Mouse (Mus musculus): ENCODE data around the gene Tspan18. TPM values are rescaled to one million over a fixed set of nuclear protein-coding genes. Genes with fewer than 3 reads are reported as not detected.

Gene Tspan18
- polyA plus RNA-seq, 1 experiment from 2014 or later = 36.1 TPM

DNA sequence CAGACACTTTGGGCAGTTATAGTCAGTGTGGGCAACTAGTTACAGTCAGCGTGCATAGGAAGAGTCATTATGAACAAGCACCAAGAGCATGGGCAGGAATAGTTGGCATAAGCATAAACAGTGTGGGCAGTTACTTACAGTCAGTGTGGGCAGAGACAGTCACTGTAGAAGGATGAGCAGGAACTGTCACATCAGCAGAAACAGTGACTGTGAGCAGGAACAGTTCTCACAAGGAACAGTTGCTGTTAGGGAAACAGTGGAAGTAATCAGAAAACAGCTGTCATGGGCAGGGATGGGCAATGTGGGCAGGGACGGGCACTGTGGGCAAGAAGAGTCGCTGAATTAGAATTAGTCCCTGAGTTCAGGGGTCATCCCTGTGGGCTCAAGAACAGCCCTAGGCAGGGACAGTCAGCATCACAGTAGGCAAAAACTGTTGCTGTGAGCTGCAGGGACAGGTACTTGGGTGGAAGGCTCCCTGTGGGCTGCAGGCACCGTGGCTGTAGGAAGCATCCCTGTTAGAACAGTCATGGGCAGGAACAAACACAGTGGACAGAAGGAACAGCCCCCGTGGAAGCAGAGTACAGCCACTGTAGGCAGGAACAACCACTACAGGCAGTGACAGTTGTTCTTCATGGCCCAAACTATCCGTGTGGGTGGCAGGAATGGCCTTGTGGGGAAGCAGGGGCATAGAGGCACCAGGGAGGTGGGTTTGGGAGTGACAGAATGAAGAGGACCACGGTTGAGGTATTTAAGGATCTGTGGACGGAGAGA is 18.8 kb upstream of the Tspan18 start:
- no peaks in the 10 kb centered on the region; the same call in 1 of the 2 replicates for H3K4me1 ChIP-seq (replicated peaks; ENCODE audit: control insufficient read depth, insufficient read depth, low read length)
- H3K4me3 ChIP-seq (ENCODE audit: low read depth, low read length) = no peak overlapping the region
- ATAC-seq (replicated peaks; ENCODE audit: low FRiP score, low TSS enrichment, low read depth) = no peak
- 79% methylated on average over 8 of the region's 8 CpGs for WGBS
- no peak for DNase-seq (ENCODE audit: low spot score)
- H3K9ac ChIP-seq (ENCODE audit: low read length) = no peak overlapping the region
- no peak overlapping the region for H3K4me2 ChIP-seq (ENCODE audit: low read length)
- no peaks in the 10 kb centered on the region for H3K27me3 ChIP-seq (replicated peaks; ENCODE audit: control insufficient read depth, insufficient read depth, low read length)
- no peaks in the 10 kb centered on the region for H3K9me3 ChIP-seq (ENCODE audit: control insufficient read depth, low read length)
- 0 out of 2 replicates have a peak overlapping the region, but pooled peaks have one; percentile 1 for H3K27ac ChIP-seq (ENCODE audit: low read depth)
- H3K36me3 ChIP-seq (ENCODE audit: control insufficient read depth, insufficient read depth, low read length) = no peaks in the 10 kb centered on the region

DNA sequence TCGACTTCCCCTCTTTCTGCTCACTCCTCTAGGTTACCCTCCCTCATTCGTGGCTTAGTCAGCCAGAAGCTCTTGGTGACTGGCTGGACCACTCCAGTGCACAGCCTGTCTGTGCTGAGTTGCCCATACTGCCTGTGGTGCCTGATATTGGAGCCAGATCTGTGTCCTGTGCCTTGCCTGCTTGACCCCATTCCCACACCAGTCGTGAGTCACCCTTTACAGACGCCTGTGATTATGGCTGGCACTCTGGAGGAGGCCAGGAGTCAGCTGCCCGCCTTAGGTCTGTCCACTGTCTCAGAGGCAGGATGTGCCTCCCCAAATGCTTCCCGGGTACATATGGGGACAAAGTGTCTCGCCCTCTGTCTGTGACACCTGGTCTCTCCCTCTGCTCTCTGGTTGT is 17.0 kb upstream of the Tspan18 start:
- Histone ChIP-seq H3K27me3 (replicated peaks; ENCODE audit: control insufficient read depth, insufficient read depth, low read length) (no peaks in the 10 kb centered on the region), H3K4me3 (ENCODE audit: low read depth, low read length) (no peak overlapping the region), H3K9me3 (ENCODE audit: control insufficient read depth, low read length) (no peaks in the 10 kb centered on the region), H3K4me2 (ENCODE audit: low read length) (no peak overlapping the region), H3K27ac (ENCODE audit: low read depth) (no peak overlapping the region), H3K4me1 (replicated peaks; ENCODE audit: control insufficient read depth, insufficient read depth, low read length) (no peaks in the 10 kb centered on the region; the same call in 1 of the 2 replicates), H3K9ac (ENCODE audit: low read length) (no peak overlapping the region), H3K36me3 (ENCODE audit: control insufficient read depth, insufficient read depth, low read length) (no peaks in the 10 kb centered on the region)
- 65% methylated on average over 7 of the region's 7 CpGs for WGBS
- ATAC-seq (replicated peaks; ENCODE audit: low FRiP score, low TSS enrichment, low read depth) = no peak
- DNase-seq (ENCODE audit: low spot score) = no peak

GRCm38 (mm10) chr2:93347018-93347417 is 12.7 kb upstream of the Tspan18 start:
- DNase-seq (ENCODE audit: low spot score) = no peak
- H3K27ac ChIP-seq (ENCODE audit: low read depth) = no peak overlapping the region
- no peaks in the 10 kb centered on the region for H3K9me3 ChIP-seq (ENCODE audit: control insufficient read depth, low read length)
- WGBS = 84% methylated on average over 5 of the region's 5 CpGs
- no peaks in the 10 kb centered on the region; the same call in 1 of the 2 replicates for H3K4me1 ChIP-seq (replicated peaks; ENCODE audit: control insufficient read depth, insufficient read depth, low read length)
- H3K27me3 ChIP-seq (replicated peaks; ENCODE audit: control insufficient read depth, insufficient read depth, low read length) = no peaks in the 10 kb centered on the region
- ATAC-seq (replicated peaks; ENCODE audit: low FRiP score, low TSS enrichment, low read depth) = no peak
- no peak overlapping the region for H3K9ac ChIP-seq (ENCODE audit: low read length)
- H3K36me3 ChIP-seq (ENCODE audit: control insufficient read depth, insufficient read depth, low read length) = no peaks in the 10 kb centered on the region
- H3K4me3 ChIP-seq (ENCODE audit: low read depth, low read length) = no peak overlapping the region
- no peak overlapping the region for H3K4me2 ChIP-seq (ENCODE audit: low read length)

DNA sequence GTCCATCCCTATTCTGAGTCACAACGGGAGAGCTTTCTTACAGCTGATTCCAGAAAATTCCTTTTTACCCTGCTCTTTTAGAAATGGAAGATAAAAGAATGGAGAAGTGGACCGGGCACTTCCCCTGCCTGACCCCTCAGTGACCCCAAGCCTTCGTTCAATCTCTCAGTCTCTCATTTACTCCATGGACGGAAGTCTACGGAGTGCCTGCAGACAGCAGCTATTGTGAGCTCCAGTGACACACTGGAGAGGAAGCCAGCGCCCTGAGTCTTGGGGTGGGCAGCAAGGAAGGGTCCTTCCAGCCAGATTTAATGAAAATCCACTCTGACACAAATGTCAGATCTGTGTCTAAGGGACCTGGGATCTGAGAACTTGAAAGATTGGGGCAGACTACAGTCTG is 12.3 kb upstream of the Tspan18 start:
- no peak for ATAC-seq (replicated peaks; ENCODE audit: low FRiP score, low TSS enrichment, low read depth)
- Histone ChIP-seq H3K36me3 (ENCODE audit: control insufficient read depth, insufficient read depth, low read length) (no peaks in the 10 kb centered on the region), H3K9ac (ENCODE audit: low read length) (no peak overlapping the region), H3K27me3 (replicated peaks; ENCODE audit: control insufficient read depth, insufficient read depth, low read length) (no peaks in the 10 kb centered on the region), H3K4me3 (ENCODE audit: low read depth, low read length) (no peak overlapping the region), H3K4me1 (replicated peaks; ENCODE audit: control insufficient read depth, insufficient read depth, low read length) (no peaks in the 10 kb centered on the region; the same call in 1 of the 2 replicates), H3K4me2 (ENCODE audit: low read length) (no peak overlapping the region), H3K27ac (ENCODE audit: low read depth) (no peak overlapping the region), H3K9me3 (ENCODE audit: control insufficient read depth, low read length) (no peaks in the 10 kb centered on the region)
- DNase-seq (ENCODE audit: low spot score) = no peak
- WGBS = 31% methylated on average over 6 of the region's 6 CpGs

DNA sequence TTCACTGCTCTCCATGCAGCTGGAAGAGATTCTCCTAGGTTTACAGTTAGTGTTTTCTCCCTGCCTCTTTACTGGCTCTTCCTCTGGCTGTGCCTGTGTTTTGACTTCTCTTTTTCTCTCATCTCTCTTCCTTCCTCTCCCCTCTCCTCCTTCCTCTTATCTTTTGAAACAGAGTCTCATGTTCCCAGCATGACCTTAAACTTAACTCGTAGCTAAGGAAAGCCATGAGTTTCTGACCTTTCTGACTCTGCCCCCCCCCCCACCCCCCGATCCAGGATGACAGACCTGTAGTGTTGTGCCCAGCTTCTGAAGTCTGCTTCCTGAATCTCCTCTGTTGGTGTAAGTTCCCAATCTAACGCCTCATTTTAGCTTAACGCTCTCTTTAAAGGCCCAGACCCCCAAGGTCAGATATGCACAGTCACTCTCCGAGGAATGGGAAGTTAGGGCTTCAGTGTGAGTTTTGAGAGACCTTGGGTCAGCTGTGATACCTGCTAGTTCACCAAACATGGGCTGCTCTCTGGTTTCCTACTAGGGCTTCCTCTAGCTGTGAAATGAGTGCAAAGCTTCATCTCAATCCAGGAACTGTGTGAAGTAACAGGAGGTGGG is 11.5 kb upstream of the Tspan18 start:
- H3K27me3 ChIP-seq (replicated peaks; ENCODE audit: control insufficient read depth, insufficient read depth, low read length) = no peaks in the 10 kb centered on the region
- H3K4me1 ChIP-seq (replicated peaks; ENCODE audit: control insufficient read depth, insufficient read depth, low read length) = no peaks in the 10 kb centered on the region; the same call in 1 of the 2 replicates
- no peak overlapping the region for H3K4me3 ChIP-seq (ENCODE audit: low read depth, low read length)
- no peak for ATAC-seq (replicated peaks; ENCODE audit: low FRiP score, low TSS enrichment, low read depth)
- no peaks in the 10 kb centered on the region for H3K36me3 ChIP-seq (ENCODE audit: control insufficient read depth, insufficient read depth, low read length)
- DNase-seq (ENCODE audit: low spot score) = no peak
- H3K27ac ChIP-seq (ENCODE audit: low read depth) = no peak overlapping the region
- H3K9ac ChIP-seq (ENCODE audit: low read length) = no peak overlapping the region
- H3K9me3 ChIP-seq (ENCODE audit: control insufficient read depth, low read length) = no peaks in the 10 kb centered on the region
- 49% methylated on average over 5 of the region's 5 CpGs for WGBS
- H3K4me2 ChIP-seq (ENCODE audit: low read length) = no peak overlapping the region

DNA sequence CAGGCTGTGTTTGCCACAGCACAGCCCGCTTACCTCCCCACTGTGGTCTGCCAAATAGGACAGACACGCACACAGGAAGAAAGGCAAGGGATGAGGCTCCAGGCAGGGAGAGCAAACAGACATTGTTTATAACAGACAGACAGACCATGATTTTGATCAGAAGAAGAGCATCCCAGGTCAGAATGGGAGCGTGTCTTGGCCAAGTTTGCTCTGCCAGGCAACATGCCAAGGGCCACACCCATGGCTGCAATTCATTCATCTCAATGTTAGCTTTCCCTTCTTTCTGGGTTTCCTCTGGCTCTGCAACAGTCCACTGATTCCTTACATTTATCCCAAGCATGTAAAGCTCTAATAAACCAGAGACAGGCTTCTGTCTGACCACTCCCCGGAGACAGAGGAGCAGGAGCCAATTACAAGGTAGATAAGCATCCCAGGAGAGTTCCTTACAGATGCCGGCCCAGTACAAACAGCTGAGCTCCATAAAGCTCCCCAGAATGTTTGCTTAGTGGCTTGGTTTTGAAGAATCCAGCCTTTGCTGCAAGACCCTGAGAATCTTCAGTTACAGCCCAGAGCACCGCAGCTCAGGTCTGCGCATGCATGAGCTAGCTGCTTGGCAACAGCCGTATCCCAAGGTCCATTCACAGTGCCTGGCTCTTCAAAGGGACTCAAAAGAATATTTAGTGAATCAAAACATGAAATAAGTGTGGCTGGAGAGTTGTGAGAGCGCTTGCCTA is 5.2 kb upstream of the Tspan18 start:
- ATAC-seq (replicated peaks; ENCODE audit: low FRiP score, low TSS enrichment, low read depth) (0 out of 2 replicates have a peak, but pooled peaks have one; percentile 15), DNase-seq (ENCODE audit: low spot score) (no peak)
- 32% methylated on average over 9 of the region's 9 CpGs for WGBS
- Histone ChIP-seq H3K36me3 (ENCODE audit: control insufficient read depth, insufficient read depth, low read length) (no peaks in the 10 kb centered on the region), H3K4me1 (replicated peaks; ENCODE audit: control insufficient read depth, insufficient read depth, low read length) (peaks cover 28% of the 10 kb centered on the region), H3K27ac (ENCODE audit: low read depth) (no peak overlapping the region), H3K9ac (ENCODE audit: low read length) (no peak overlapping the region), H3K4me3 (ENCODE audit: low read depth, low read length) (no peak overlapping the region), H3K4me2 (ENCODE audit: low read length) (no peak overlapping the region), H3K9me3 (ENCODE audit: control insufficient read depth, low read length) (no peaks in the 10 kb centered on the region), H3K27me3 (replicated peaks; ENCODE audit: control insufficient read depth, insufficient read depth, low read length) (no peaks in the 10 kb centered on the region)

DNA sequence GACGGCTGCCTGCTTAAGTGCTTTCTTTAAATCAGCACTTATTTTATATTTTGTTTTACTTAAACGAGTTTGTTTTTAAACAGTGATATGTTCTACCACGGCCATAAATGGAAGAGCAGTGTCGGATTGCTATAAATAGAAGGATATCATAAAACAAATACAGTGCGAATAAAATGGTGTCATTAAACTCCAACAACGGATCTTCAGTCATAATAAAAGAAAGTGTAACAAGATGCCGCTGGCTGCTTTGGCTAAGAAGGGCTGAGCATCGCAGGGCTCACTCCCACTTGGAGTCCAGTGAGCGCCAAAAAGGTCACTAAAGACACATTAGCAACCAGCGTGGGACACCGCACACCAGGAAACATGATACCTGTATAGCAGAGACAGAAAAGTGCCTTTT is 1.7 kb upstream of the Tspan18 start:
- no peaks in the 10 kb centered on the region for H3K9me3 ChIP-seq (ENCODE audit: control insufficient read depth, low read length)
- no peaks in the 10 kb centered on the region for H3K27me3 ChIP-seq (replicated peaks; ENCODE audit: control insufficient read depth, insufficient read depth, low read length)
- 51% methylated on average over 11 of the region's 11 CpGs for WGBS
- DNase-seq (ENCODE audit: low spot score) = no peak
- no peak overlapping the region for H3K4me2 ChIP-seq (ENCODE audit: low read length)
- H3K27ac ChIP-seq (ENCODE audit: low read depth) = peak overlapping the region; percentile 67; the same call in 1 of the 2 replicates
- no peak overlapping the region for H3K9ac ChIP-seq (ENCODE audit: low read length)
- no peak for ATAC-seq (replicated peaks; ENCODE audit: low FRiP score, low TSS enrichment, low read depth)
- H3K36me3 ChIP-seq (ENCODE audit: control insufficient read depth, insufficient read depth, low read length) = no peaks in the 10 kb centered on the region
- H3K4me3 ChIP-seq (ENCODE audit: low read depth, low read length) = no peak overlapping the region
- peaks cover 34% of the 10 kb centered on the region for H3K4me1 ChIP-seq (replicated peaks; ENCODE audit: control insufficient read depth, insufficient read depth, low read length)

DNA sequence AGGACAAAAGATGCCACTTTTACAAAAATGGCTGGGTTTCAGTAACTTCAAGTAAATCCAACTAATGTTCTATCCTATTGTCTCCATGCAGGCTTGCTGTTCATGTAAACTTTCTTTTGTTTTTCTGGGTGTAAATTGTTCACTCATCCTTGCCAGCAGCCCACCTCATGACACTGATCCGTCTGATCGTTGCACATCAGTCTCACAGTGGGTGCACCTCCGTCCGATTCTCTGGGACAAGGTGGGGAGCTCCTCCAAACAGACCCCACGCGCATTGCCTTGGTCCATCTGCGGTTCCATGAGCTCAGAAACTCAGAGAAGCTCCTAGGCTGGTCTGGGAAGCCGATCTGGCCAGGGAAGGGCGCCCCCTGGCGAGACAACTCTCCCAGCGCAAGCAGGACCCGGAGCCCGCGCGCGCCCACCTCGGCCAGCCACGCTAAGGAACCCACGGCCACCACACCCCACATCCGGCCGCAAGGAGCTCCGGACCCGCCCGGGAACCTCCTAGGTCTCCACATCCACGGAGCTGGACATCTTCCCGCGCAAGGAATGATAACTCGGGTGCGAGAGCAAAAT is 976 bp downstream of the Tspan18 start:
- Histone ChIP-seq H3K4me2 (ENCODE audit: low read length) (peak overlapping the region; percentile 74), H3K27me3 (replicated peaks; ENCODE audit: control insufficient read depth, insufficient read depth, low read length) (no peaks in the 10 kb centered on the region), H3K27ac (ENCODE audit: low read depth) (peak overlapping the region; percentile 62), H3K36me3 (ENCODE audit: control insufficient read depth, insufficient read depth, low read length) (no peaks in the 10 kb centered on the region), H3K9ac (ENCODE audit: low read length) (peak overlapping the region; percentile 60), H3K9me3 (ENCODE audit: control insufficient read depth, low read length) (no peaks in the 10 kb centered on the region), H3K4me3 (ENCODE audit: low read depth, low read length) (peak overlapping the region; percentile 76), H3K4me1 (replicated peaks; ENCODE audit: control insufficient read depth, insufficient read depth, low read length) (peaks cover 35% of the 10 kb centered on the region)
- WGBS = 2% methylated on average over 29 of the region's 29 CpGs
- DNase-seq (ENCODE audit: low spot score) (peak; percentile 97), ATAC-seq (replicated peaks; ENCODE audit: low FRiP score, low TSS enrichment, low read depth) (peak; percentile 67)
